ENCODE assay signal across 8 mouse cellular contexts in the genomic region with DNA sequence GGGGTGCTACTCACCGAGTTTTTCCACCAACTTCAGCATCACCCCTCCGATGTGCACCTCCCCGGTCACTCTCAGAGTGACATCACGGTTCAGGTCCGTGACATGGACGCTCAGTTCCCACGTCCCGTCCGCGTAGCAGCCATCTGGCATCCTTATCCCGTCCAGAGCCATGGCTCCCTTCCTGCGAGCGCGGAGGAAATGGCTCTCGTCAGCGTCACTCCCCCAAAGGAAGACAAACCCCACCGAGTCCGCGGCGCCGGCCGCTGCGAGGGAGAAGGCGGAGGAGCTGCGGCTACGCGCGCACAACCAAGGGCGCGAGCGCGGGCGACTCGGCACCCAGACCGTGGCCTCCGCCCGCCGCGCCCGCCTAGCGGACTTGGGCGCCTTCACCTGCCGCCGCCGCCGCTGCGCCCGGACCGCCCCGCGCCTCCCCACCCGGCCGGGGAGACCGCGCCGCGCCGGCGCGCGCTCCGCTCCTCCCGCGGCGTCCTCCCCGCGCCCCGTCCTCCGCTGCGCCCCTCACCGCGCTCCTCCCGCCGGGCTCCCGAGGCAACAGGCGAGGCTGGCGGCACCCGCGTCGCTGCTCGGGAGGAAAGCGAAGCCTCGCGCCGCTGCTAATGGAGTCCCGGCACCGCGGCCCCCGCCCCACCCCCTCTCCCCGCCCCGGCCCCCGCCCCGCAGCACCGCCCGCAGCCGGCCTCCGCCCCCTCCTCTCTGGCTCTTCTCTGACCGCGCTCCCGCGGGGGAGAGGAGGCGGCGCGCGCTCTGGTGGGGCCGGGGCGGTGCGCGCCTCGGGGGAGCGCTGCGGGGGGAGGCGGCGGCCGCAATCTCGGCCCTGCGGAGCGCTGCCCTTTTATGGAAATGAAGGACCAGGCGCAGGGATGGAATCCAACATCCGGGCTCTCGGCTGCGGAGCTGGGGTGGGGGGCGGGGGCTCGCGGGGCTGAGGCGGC. TPM values are rescaled to one million over a fixed set of nuclear protein-coding genes. Genes with fewer than 3 reads are reported as not detected.
DNase-seq lines count a peak whose midpoint lies in the region; ATAC-seq and TF ChIP-seq lines count a peak whose summit lies in the region.

A gene (minus strand): TSS at position 708 of the 953 bp plus-strand sequence.

- peak; percentile 11 to 22 for DNase-seq in spleen, postnatal 36 days (ENCODE audit: low spot score in 2 of 2)
- DNase-seq in spleen, postnatal 14 days (ENCODE audit: low spot score in 2 of 2), result no peak
- peak; percentile 93 for DNase-seq in heart, embryonic 10.5 days (ENCODE audit: low spot score)
- peak; percentile 76 for DNase-seq in liver
- peak; percentile 88 for DNase-seq in neural tube, embryonic 11.5 days (ENCODE audit: low spot score)
- DNase-seq in thymus, postnatal 14 days, result peak; percentile 12

- no peak for TF ChIP-seq CTCF in embryonic fibroblast, embryonic 13.5 days (IDR thresholded peaks at IDR 0.05; ENCODE audit: borderline replicate concordance, insufficient read depth, low read length)

- H3K27me3 ChIP-seq in heart, embryonic 10.5 days (ENCODE audit: insufficient read depth, poor library complexity, severe bottlenecking), result no peaks in the 10 kb centered on the region
- H3K27me3 ChIP-seq in kidney, embryonic 15.5 days, result no peaks in the 10 kb centered on the region
- H3K27me3 ChIP-seq in neural tube, embryonic 11.5 days (ENCODE audit: control insufficient read depth, insufficient read depth, low read length), result no peaks in the 10 kb centered on the region

- H3K4me3 ChIP-seq in embryonic fibroblast, embryonic 13.5 days (ENCODE audit: insufficient read depth, low read length), result peak within 1 kb of the TSS; percentile 70
- H3K4me3 ChIP-seq in heart, embryonic 10.5 days, result peak within 1 kb of the TSS; percentile 86
- peak within 1 kb of the TSS; percentile 69 for H3K4me3 ChIP-seq in kidney, embryonic 15.5 days (replicated peaks)
- peak within 1 kb of the TSS; percentile 79 for H3K4me3 ChIP-seq in neural tube, embryonic 11.5 days (ENCODE audit: low read depth, low read length)

- peaks cover 11% of the 10 kb centered on the region; the same call in 1 of the 2 replicates for H3K36me3 ChIP-seq in heart, embryonic 10.5 days
- peaks cover 6% of the 10 kb centered on the region; the same call in 1 of the 2 replicates for H3K36me3 ChIP-seq in kidney, embryonic 15.5 days
- H3K36me3 ChIP-seq in neural tube, embryonic 11.5 days (ENCODE audit: control insufficient read depth, insufficient read depth, low read length), result no peaks in the 10 kb centered on the region

- H3K9me3 ChIP-seq in heart, embryonic 10.5 days, result no peaks in the 10 kb centered on the region
- no peaks in the 10 kb centered on the region for H3K9me3 ChIP-seq in kidney, embryonic 15.5 days (replicated peaks)
- H3K9me3 ChIP-seq in neural tube, embryonic 11.5 days (ENCODE audit: control insufficient read depth, low read length), result no peaks in the 10 kb centered on the region

- H3K27ac ChIP-seq in embryonic fibroblast, embryonic 13.5 days (ENCODE audit: insufficient read depth, low read length), result peak within 1 kb of the TSS; percentile 97
- H3K27ac ChIP-seq in heart, embryonic 10.5 days, result peak within 1 kb of the TSS; percentile 99
- H3K27ac ChIP-seq in kidney, embryonic 15.5 days, result peak within 1 kb of the TSS; percentile 98
- H3K27ac ChIP-seq in neural tube, embryonic 11.5 days (ENCODE audit: low read depth, low read length), result peak within 1 kb of the TSS; percentile 93

- peak within 1 kb of the TSS; percentile 81 for H3K9ac ChIP-seq in kidney, embryonic 15.5 days
- H3K9ac ChIP-seq in neural tube, embryonic 11.5 days (ENCODE audit: low read length), result peak within 1 kb of the TSS; percentile 88

- H3K4me2 ChIP-seq in kidney, embryonic 15.5 days, result peak within 1 kb of the TSS; percentile 85
- H3K4me2 ChIP-seq in neural tube, embryonic 11.5 days (ENCODE audit: low read depth), result peak within 1 kb of the TSS; percentile 67

- H3K4me1 ChIP-seq in embryonic fibroblast, embryonic 13.5 days (ENCODE audit: control insufficient read depth, insufficient read depth, low read length), result peaks cover 2% of the 10 kb centered on the region; the same call in 1 of the 2 replicates
- H3K4me1 ChIP-seq in heart, embryonic 10.5 days, result peaks cover 20% of the 10 kb centered on the region
- H3K4me1 ChIP-seq in kidney, embryonic 15.5 days, result peaks cover 36% of the 10 kb centered on the region
- H3K4me1 ChIP-seq in neural tube, embryonic 11.5 days (ENCODE audit: control insufficient read depth, insufficient read depth, low read length), result peaks cover 10% of the 10 kb centered on the region

- peak; percentile 91 for ATAC-seq in kidney, embryonic 15.5 days (replicated peaks; ENCODE audit: low FRiP score)
- ATAC-seq in neural tube, embryonic 11.5 days (ENCODE audit: insufficient read depth, low FRiP score, low TSS enrichment), result peak; percentile 90

- peak; percentile 77 for TF ChIP-seq POLR2A in embryonic fibroblast, embryonic 13.5 days (IDR thresholded peaks at IDR 0.05; ENCODE audit: low read depth, low read length)

- WGBS in heart, embryonic 10.5 days, result 1% methylated on average over 112 of the region's 126 CpGs
- WGBS in kidney, embryonic 15.5 days, result 0% methylated on average over 70 of the region's 126 CpGs
- under 1% methylated on average over 49 of the region's 126 CpGs for WGBS in neural tube, embryonic 11.5 days

RNA-seq across cellular contexts. Expression of the gene that starts here (rescaled TPM):
- 244 and 317 TPM in 2 replicates for polyA plus RNA-seq in embryonic fibroblast, embryonic 13.5 days (2011; ENCODE audit: insufficient read length, low read depth, missing spikeins)
- polyA plus RNA-seq in heart, embryonic 10.5 days (2016; fragmentation: Nextera tagmentation; extraction: Ambion mirVana), result 175 and 176 TPM in 2 replicates
- 168 and 181 TPM in 2 replicates for polyA plus RNA-seq in kidney, embryonic 15.5 days (2015; fragmentation: Nextera tagmentation; extraction: Ambion mirVana)
- polyA plus RNA-seq in neural tube, embryonic 11.5 days (2014; fragmentation: Nextera tagmentation; extraction: Ambion mirVana), result 71.8 and 75.5 TPM in 2 replicates

Comparison
In these comparisons a context has a peak if more than half of its experiments do, and no peak if none do; other contexts are left out.
1. DNase-seq: peak in spleen, postnatal 36 days (2 of 2), heart, embryonic 10.5 days (single experiment), liver (single experiment), neural tube, embryonic 11.5 days (single experiment) and thymus, postnatal 14 days (single experiment); none in spleen, postnatal 14 days (0 of 2).
2. Peak in every context shown above with its lines, with median percentiles within 50 percentile points of each other: H3K27ac ChIP-seq and H3K4me3 ChIP-seq.